Mouse (Mus musculus) MEL (cell line): ENCODE measurements at regions not wholly inside any gene's neighbourhood (a gene's known extent, or its start where the extent isn't known, plus 50 kb on each side); places are given as distances from the start of the nearest gene placed in this dataset.
A peak's percentile ranks its signal among the peaks of the same experiment; 100 is the strongest.

Experiments used
- DNase-seq: peaks from one replicate; pipeline ENCODE4 v3.0.0; 2011; ENCODE audit warnings: low read depth, low spot score
- H3K27ac ChIP-seq: 2 replicates; pipeline ENCODE4 v1.5.1; 2012; ENCODE audit warnings: low read depth, mild to moderate bottlenecking, control low read depth, low read length, moderate library complexity; ENCODE audit not compliant: control insufficient read depth
- H3K27me3 ChIP-seq, 2 experiments: fragments of 150-350 bp in 1 of 2; sonication (generic) in 1 of 2; 2 replicates each; pipeline ENCODE4 v1.6.1; 2012; ENCODE audit warnings: low read length in 2 of 2, mild to moderate bottlenecking in 2 of 2, improper control_type of control experiment in 1 of 2, moderate library complexity in 1 of 2; ENCODE audit not compliant: insufficient read depth in 2 of 2, control insufficient read depth in 1 of 2
- H3K36me3 ChIP-seq, 2 experiments: 2 replicates each; pipeline ENCODE4 v1.6.1; 2012 to 2014; ENCODE audit warnings: low read length in 2 of 2, improper control_type of control experiment in 1 of 2, inconsistent platforms in 1 of 2, mild to moderate bottlenecking in 1 of 2; ENCODE audit not compliant: insufficient read depth in 2 of 2, control insufficient read depth in 1 of 2
- H3K4me1 ChIP-seq, 2 experiments: fragments of 150-350 bp in 1 of 2; sonication (generic) in 1 of 2; 2 replicates each; pipeline ENCODE4 v1.6.1; 2012; ENCODE audit warnings: low read length in 2 of 2, improper control_type of control experiment in 1 of 2, mild to moderate bottlenecking in 1 of 2; ENCODE audit not compliant: insufficient read depth in 2 of 2, control insufficient read depth in 1 of 2
- H3K4me3 ChIP-seq, 2 experiments: fragments of 150-350 bp in 1 of 2; sonication (generic) in 1 of 2; 2 replicates each; pipeline ENCODE4 v1.5.1; 2012; ENCODE audit warnings: low read depth in 2 of 2, low read length in 2 of 2, mild to moderate bottlenecking in 2 of 2, moderate library complexity in 2 of 2, control low read depth in 1 of 2, improper control_type of control experiment in 1 of 2; ENCODE audit not compliant: control insufficient read depth in 1 of 2, insufficient read depth in 1 of 2
- H3K79me2 ChIP-seq: 2 replicates; pipeline ENCODE4 v1.6.1; 2012; ENCODE audit warnings: mild to moderate bottlenecking, low read length, moderate library complexity; ENCODE audit not compliant: control insufficient read depth, poor library complexity, insufficient read depth
- H3K9ac ChIP-seq: 2 replicates; pipeline ENCODE4 v1.6.1; 2012; ENCODE audit warnings: low read depth, mild to moderate bottlenecking, control low read depth, low read length, moderate library complexity; ENCODE audit not compliant: control insufficient read depth, poor library complexity, severe bottlenecking
- H3K9me3 ChIP-seq: fragments of 150-350 bp; sonication (generic); replicated peaks from 2 replicates; pipeline ENCODE4 v1.6.1; 2012; ENCODE audit warnings: mild to moderate bottlenecking, low read length, improper control_type of control experiment, moderate library complexity; ENCODE audit not compliant: insufficient read depth
- BHLHE40 ChIP-seq: IDR thresholded peaks from 2 replicates; pipeline ENCODE4 v1.6.1; 2012; ENCODE audit warnings: low read depth, mild to moderate bottlenecking, inconsistent platforms, low read length, improper control_type of control experiment, borderline replicate concordance
- CHD1 ChIP-seq: IDR thresholded peaks from 2 replicates; pipeline ENCODE4 v1.6.1; 2012; ENCODE audit warnings: low read depth, mild to moderate bottlenecking, inconsistent platforms, low read length, improper control_type of control experiment
- CTCF ChIP-seq, 3 experiments: IDR thresholded peaks in 2 of 3; conservative IDR thresholded peaks in 1 of 3; 2 replicates each; pipeline ENCODE4 v1.5.1; 2011 to 2012; ENCODE audit warnings: low read length in 3 of 3, low read depth in 2 of 3, mild to moderate bottlenecking in 2 of 3, improper control_type of control experiment in 1 of 3, inconsistent platforms in 1 of 3, mixed read lengths in 1 of 3, moderate library complexity in 1 of 3; ENCODE audit not compliant: control insufficient read depth in 1 of 3, insufficient read depth in 1 of 3, poor library complexity in 1 of 3, severe bottlenecking in 1 of 3
- GATA1 ChIP-seq: IDR thresholded peaks from 2 replicates; pipeline ENCODE4 v1.6.1; 2011; ENCODE audit warnings: low read depth, low read length, improper control_type of control experiment
- HCFC1 ChIP-seq: IDR thresholded peaks from 2 replicates; pipeline ENCODE4 v1.6.1; 2012; ENCODE audit warnings: low read depth, mild to moderate bottlenecking, inconsistent platforms, low read length, improper control_type of control experiment, moderate library complexity
- MAFK ChIP-seq: IDR thresholded peaks from 2 replicates; pipeline ENCODE4 v1.6.1; 2011; ENCODE audit warnings: low read depth, mild to moderate bottlenecking, low read length, improper control_type of control experiment, borderline replicate concordance
- MAX ChIP-seq: IDR thresholded peaks from 2 replicates; pipeline ENCODE4 v1.6.1; 2011; ENCODE audit warnings: low read length, improper control_type of control experiment
- NELFE ChIP-seq: IDR thresholded peaks from 2 replicates; pipeline ENCODE4 v1.6.1; 2011; ENCODE audit warnings: low read depth, low read length, improper control_type of control experiment
- NRF1 ChIP-seq: IDR thresholded peaks from 2 replicates; pipeline ENCODE4 v1.6.1; 2014; ENCODE audit warnings: low read depth, mild to moderate bottlenecking, inconsistent platforms, low read length, improper control_type of control experiment, moderate library complexity; ENCODE audit not compliant: poor library complexity, insufficient read depth, severe bottlenecking
- RAD21 ChIP-seq: IDR thresholded peaks from 2 replicates; pipeline ENCODE4 v1.6.1; 2011; ENCODE audit warnings: mild to moderate bottlenecking, low read depth, low read length, improper control_type of control experiment
- SMC3 ChIP-seq: IDR thresholded peaks from 2 replicates; pipeline ENCODE4 v1.6.1; 2011; ENCODE audit warnings: low read depth, low read length, improper control_type of control experiment
- TAL1 ChIP-seq: IDR thresholded peaks from 2 replicates; pipeline ENCODE4 v1.6.1; 2012; ENCODE audit warnings: mild to moderate bottlenecking, inconsistent platforms, low read length, moderate library complexity, mixed read lengths
- TBP ChIP-seq: IDR thresholded peaks from 2 replicates; pipeline ENCODE4 v1.8.0; 2011; ENCODE audit warnings: low read depth, low read length, improper control_type of control experiment
- USF1 ChIP-seq: IDR thresholded peaks from 2 replicates; pipeline ENCODE4 v1.6.1; 2014; ENCODE audit warnings: low read depth, mild to moderate bottlenecking, inconsistent platforms, low read length, improper control_type of control experiment, moderate library complexity
- USF2 ChIP-seq, 2 experiments: IDR thresholded peaks; 2 replicates each; pipeline ENCODE4 v1.6.1; 2011 to 2012; ENCODE audit warnings: improper control_type of control experiment in 2 of 2, low read length in 2 of 2, borderline replicate concordance in 1 of 2, inconsistent platforms in 1 of 2, low read depth in 1 of 2, mild to moderate bottlenecking in 1 of 2; ENCODE audit not compliant: insufficient read depth in 1 of 2
- ZC3H11A ChIP-seq: IDR thresholded peaks from 2 replicates; pipeline ENCODE4 v1.6.1; 2012; ENCODE audit warnings: low read depth, mild to moderate bottlenecking, inconsistent platforms, low read length, improper control_type of control experiment
- ZKSCAN1 ChIP-seq: IDR thresholded peaks from 2 replicates; pipeline ENCODE4 v1.6.1; 2012; ENCODE audit warnings: low read depth, mild to moderate bottlenecking, inconsistent platforms, low read length, improper control_type of control experiment, moderate library complexity
- ZNF384 ChIP-seq: IDR thresholded peaks from 2 replicates; pipeline ENCODE4 v1.6.1; 2012; ENCODE audit warnings: low read depth, mild to moderate bottlenecking, inconsistent platforms, low read length, improper control_type of control experiment

DNA sequence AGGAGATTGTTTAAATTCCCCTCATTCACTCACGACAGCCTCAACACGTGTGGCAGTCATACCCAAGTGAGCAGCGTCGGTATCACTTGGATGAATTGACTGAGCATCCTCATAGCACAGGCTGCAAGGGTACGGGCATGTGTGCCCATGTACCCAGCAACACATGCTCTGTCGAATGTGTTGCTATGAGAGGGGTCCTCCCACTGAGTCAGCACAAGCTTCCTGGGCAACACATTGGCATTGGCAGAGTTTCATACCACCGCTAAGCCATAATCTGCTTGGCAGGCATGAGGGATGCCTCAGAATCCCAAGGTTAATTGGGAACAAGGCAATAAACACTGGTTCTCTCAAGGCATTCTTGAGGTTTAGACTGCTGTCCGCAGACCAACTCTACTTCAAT lies 115.1 kb downstream of the Atp6v1g3 start:
- Histone ChIP-seq H3K27ac (no peak overlapping the region), H3K79me2 (no peaks in the 10 kb centered on the region), H3K4me1 (no peaks in the 10 kb centered on the region), H3K9me3 (no peaks in the 10 kb centered on the region), H3K4me3 (no peak overlapping the region), H3K27me3 (no peaks in the 10 kb centered on the region), H3K9ac (no peak overlapping the region), H3K36me3 (no peaks in the 10 kb centered on the region)
- no peak for DNase-seq
- TF ChIP-seq MAX (no peak), TAL1 (no peak), GATA1 (no peak), BHLHE40 (no peak), ZNF384 (no peak), MAFK (no peak), ZKSCAN1 (no peak), ZC3H11A (no peak), USF1 (no peak), TBP (no peak), NELFE (no peak), HCFC1 (no peak)

DNA sequence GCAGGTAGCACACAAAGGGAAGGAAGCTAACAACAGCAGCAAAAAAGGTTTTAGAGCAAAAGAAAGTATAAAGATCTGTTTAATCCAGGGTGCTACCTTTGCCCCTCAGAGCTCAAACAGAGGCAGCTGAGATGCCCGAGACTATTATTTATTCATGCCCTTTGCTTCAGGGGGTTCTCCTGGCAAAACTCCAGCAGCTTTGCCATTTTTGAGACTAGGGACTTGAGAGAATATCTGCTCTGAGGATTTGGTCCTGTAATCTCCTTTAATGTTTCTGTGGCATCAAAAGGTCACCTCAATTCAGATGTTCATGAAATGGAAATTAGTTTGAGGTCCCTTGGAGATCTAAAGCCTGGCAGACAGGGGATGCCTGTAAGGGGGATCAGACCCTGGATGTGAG lies 116.1 kb downstream of the Atp6v1g3 start:
- H3K79me2 ChIP-seq: no peaks in the 10 kb centered on the region
- H3K27ac ChIP-seq: no peak overlapping the region
- H3K4me1 ChIP-seq: no peaks in the 10 kb centered on the region
- DNase-seq: no peak
- no peaks in the 10 kb centered on the region for H3K36me3 ChIP-seq
- H3K9me3 ChIP-seq: no peaks in the 10 kb centered on the region
- TF ChIP-seq TBP (no peak), CHD1 (no peak), USF2 (IDR thresholded peaks at IDR 0.05; ENCODE audit: borderline replicate concordance in 1 of 2, insufficient read depth in 1 of 2, low read depth in 1 of 2, low read length in 2 of 2) (no peak), NRF1 (no peak)
- no peaks in the 10 kb centered on the region for H3K27me3 ChIP-seq
- H3K4me3 ChIP-seq: no peak overlapping the region
- H3K9ac ChIP-seq: no peak overlapping the region

DNA sequence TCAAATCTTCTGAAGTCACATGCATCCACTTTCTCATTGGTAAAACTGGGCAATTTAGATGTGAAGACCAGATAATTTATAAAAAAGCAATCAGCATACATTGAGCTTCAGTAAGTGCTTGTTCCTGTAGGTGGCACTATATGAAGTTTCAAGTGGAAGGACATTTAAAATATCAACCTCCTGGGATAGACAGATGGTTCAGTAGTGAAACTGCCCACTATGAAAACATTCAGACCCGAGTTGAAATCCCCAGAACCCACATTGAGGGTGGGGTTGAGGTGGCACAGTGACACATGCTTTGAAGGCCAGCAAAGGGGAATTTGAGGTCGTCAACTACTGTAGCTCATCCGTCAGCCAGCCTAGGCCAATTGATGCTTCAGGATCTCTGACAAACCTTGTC lies 145.1 kb downstream of the Atp6v1g3 start:
- Histone ChIP-seq H3K27me3 (no peaks in the 10 kb centered on the region), H3K27ac (no peak overlapping the region), H3K9me3 (no peaks in the 10 kb centered on the region), H3K9ac (no peak overlapping the region), H3K79me2 (no peaks in the 10 kb centered on the region), H3K4me3 (no peak overlapping the region), H3K4me1 (no peaks in the 10 kb centered on the region), H3K36me3 (no peaks in the 10 kb centered on the region)
- TF ChIP-seq RAD21: peak; percentile 17
- TF ChIP-seq SMC3: peak; percentile 32
- peak in 1 of 3 experiments; percentile 19; a peak in 2 of 6 replicates for TF ChIP-seq CTCF (IDR thresholded peaks at IDR 0.05 in 2 of 3, conservative IDR thresholded peaks at IDR 0.05 in 1 of 3; ENCODE audit: control insufficient read depth in 1 of 3, insufficient read depth in 1 of 3, low read depth in 2 of 3, low read length in 3 of 3, poor library complexity in 1 of 3, severe bottlenecking in 1 of 3)
- TF ChIP-seq MAFK: no peak
- no peak for DNase-seq
